In the genomic region with DNA sequence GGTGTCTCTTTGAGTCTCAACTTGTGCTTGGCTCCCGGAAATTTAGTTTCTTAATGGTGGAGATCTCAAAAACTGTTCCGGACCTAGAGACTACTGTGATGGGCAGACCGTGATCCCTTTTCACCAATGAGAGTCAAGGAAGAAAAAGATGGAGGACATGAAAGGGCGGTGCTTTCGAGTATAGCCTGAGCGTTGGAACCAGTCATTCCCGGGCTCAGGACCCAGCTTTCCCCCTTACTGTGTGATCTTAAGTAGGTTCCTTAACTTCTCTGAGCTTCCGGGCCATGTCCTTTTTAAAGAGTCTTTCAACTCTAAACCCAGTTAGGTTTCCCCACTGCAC, we compare ENCODE assay signal across 8 mouse cellular contexts. TPM values are rescaled to one million over a fixed set of nuclear protein-coding genes. Genes with fewer than 3 reads are reported as not detected.
DNase-seq lines count a peak whose midpoint lies in the region; ATAC-seq and TF ChIP-seq lines count a peak whose summit lies in the region.

No protein-coding gene starts in this region.

- TF ChIP-seq CTCF in thymus, adult 2 months (IDR thresholded peaks at IDR 0.05; ENCODE audit: borderline replicate concordance, control insufficient read depth, extremely low read depth, insufficient read depth, low read length, poor library complexity), result no peak

- no peak overlapping the region for H3K9ac ChIP-seq in limb, embryonic 11.5 days (ENCODE audit: low read length)
- peak overlapping the region; percentile 57 for H3K9ac ChIP-seq in midbrain, embryonic 14.5 days (replicated peaks; ENCODE audit: low read length)

- H3K27ac ChIP-seq in thymus, adult 2 months (ENCODE audit: control insufficient read depth, insufficient read depth, low read length), result no peak overlapping the region
- H3K27ac ChIP-seq in limb, embryonic 11.5 days (replicated peaks; ENCODE audit: low read depth, low read length), result no peak overlapping the region
- no peak overlapping the region for H3K27ac ChIP-seq in midbrain, embryonic 14.5 days (replicated peaks; ENCODE audit: low read depth, low read length)

- H3K27me3 ChIP-seq in thymus, adult 2 months (ENCODE audit: control insufficient read depth, insufficient read depth, low read length), result no peaks in the 10 kb centered on the region; the same call in 1 of the 2 replicates
- peaks cover 14% of the 10 kb centered on the region for H3K27me3 ChIP-seq in limb, embryonic 11.5 days (ENCODE audit: control insufficient read depth, insufficient read depth, low read length)
- H3K27me3 ChIP-seq in midbrain, embryonic 14.5 days (ENCODE audit: control insufficient read depth, insufficient read depth, low read length), result peaks cover 28% of the 10 kb centered on the region

- 16% methylated on average over 8 of the region's 8 CpGs for WGBS in thymus, adult 2 months
- WGBS in limb, embryonic 11.5 days, result under 1% methylated on average over 8 of the region's 8 CpGs
- 0% methylated on average over 8 of the region's 8 CpGs for WGBS in midbrain, embryonic 14.5 days

- H3K4me1 ChIP-seq in thymus, adult 2 months (replicated peaks; ENCODE audit: control insufficient read depth, insufficient read depth, low read length), result no peaks in the 10 kb centered on the region
- H3K4me1 ChIP-seq in limb, embryonic 11.5 days (ENCODE audit: control insufficient read depth, insufficient read depth, low read length), result peaks cover 3% of the 10 kb centered on the region; the same call in 1 of the 2 replicates
- H3K4me1 ChIP-seq in midbrain, embryonic 14.5 days (ENCODE audit: control insufficient read depth, insufficient read depth, low read length), result peaks cover 8% of the 10 kb centered on the region; the same call in 1 of the 2 replicates

- H3K9me3 ChIP-seq in limb, embryonic 11.5 days (ENCODE audit: control insufficient read depth, low read length), result no peaks in the 10 kb centered on the region
- no peaks in the 10 kb centered on the region for H3K9me3 ChIP-seq in midbrain, embryonic 14.5 days (ENCODE audit: control insufficient read depth, low read length)

- TF ChIP-seq POLR2A in thymus, adult 2 months (IDR thresholded peaks at IDR 0.05; ENCODE audit: control insufficient read depth, extremely low read depth, insufficient read depth, low read length, poor library complexity), result no peak

- peak; percentile 29; the same call in 1 of the 2 replicates for ATAC-seq in granulocyte monocyte progenitor cell, adult 5-6 weeks (replicated peaks; ENCODE audit: poor library complexity, severe bottlenecking)
- ATAC-seq in limb, embryonic 11.5 days (ENCODE audit: insufficient number of reproducible peaks, low FRiP score, low TSS enrichment, low read depth), result no peak
- ATAC-seq in midbrain, embryonic 14.5 days (ENCODE audit: low FRiP score, low TSS enrichment), result peak; percentile 37; the same call in 1 of the 2 replicates

- no peaks in the 10 kb centered on the region for H3K36me3 ChIP-seq in thymus, adult 2 months (ENCODE audit: control insufficient read depth, insufficient read depth, low read length)
- no peaks in the 10 kb centered on the region for H3K36me3 ChIP-seq in limb, embryonic 11.5 days (ENCODE audit: control insufficient read depth, insufficient read depth, low read length)
- no peaks in the 10 kb centered on the region for H3K36me3 ChIP-seq in midbrain, embryonic 14.5 days (ENCODE audit: control insufficient read depth, insufficient read depth, low read length)

- peak overlapping the region; percentile 100 for H3K4me2 ChIP-seq in limb, embryonic 11.5 days (ENCODE audit: low read depth, severe bottlenecking)
- H3K4me2 ChIP-seq in midbrain, embryonic 14.5 days (ENCODE audit: low read length), result peak overlapping the region; percentile 95

- peak; percentile 67 for DNase-seq in embryo, embryonic 10 days (ENCODE audit: low spot score)
- no peak for DNase-seq in embryo, embryonic 10.5 days (ENCODE audit: low spot score)
- no peak for DNase-seq in thymus, adult 2 months
- DNase-seq in thymus, postnatal 36 days, result no peak
- DNase-seq in limb, embryonic 11.5 days (ENCODE audit: low spot score), result no peak
- peak; percentile 65 for DNase-seq in midbrain, embryonic 14.5 days
- no peak for DNase-seq in ovary, postnatal 14 days (ENCODE audit: low spot score)

- H3K4me3 ChIP-seq in thymus, adult 2 months (ENCODE audit: control insufficient read depth, insufficient read depth, low read length), result peak overlapping the region; percentile 46
- peak overlapping the region; percentile 64 for H3K4me3 ChIP-seq in limb, embryonic 11.5 days (ENCODE audit: low read depth, low read length)
- H3K4me3 ChIP-seq in midbrain, embryonic 14.5 days (replicated peaks; ENCODE audit: low read depth, low read length), result peak overlapping the region; percentile 61

RNA-seq across cellular contexts. Expression of a gene that starts 0.8 kb away (rescaled TPM):
- 0.14 and 0.19 TPM in 2 replicates for polyA plus RNA-seq in thymus, adult 2 months (2012; rRNA removed)
- not detected in 2 replicates for total RNA-seq in granulocyte monocyte progenitor cell, adult 5-6 weeks (2014; fragmentation: Nextera tagmentation)
- not detected in 2 replicates for total RNA-seq in granulocyte monocyte progenitor cell, adult 5-6 weeks (2017)
- 0.08 and 0.10 TPM in 2 replicates for polyA plus RNA-seq in limb, embryonic 11.5 days (2014; fragmentation: Nextera tagmentation; extraction: Ambion mirVana)
- polyA plus RNA-seq in midbrain, embryonic 14.5 days (2014; fragmentation: Nextera tagmentation; extraction: Ambion mirVana), result 0.12 and 0.16 TPM in 2 replicates

RNA-seq across cellular contexts. Expression of a gene that starts 6.8 kb away (rescaled TPM):
- polyA plus RNA-seq in thymus, adult 2 months (2012; rRNA removed), result 4.1 and 5.0 TPM in 2 replicates
- 6.2 and 10.2 TPM in 2 replicates for total RNA-seq in granulocyte monocyte progenitor cell, adult 5-6 weeks (2014; fragmentation: Nextera tagmentation)
- 4.0 and 4.1 TPM in 2 replicates for total RNA-seq in granulocyte monocyte progenitor cell, adult 5-6 weeks (2017)
- polyA plus RNA-seq in limb, embryonic 11.5 days (2014; fragmentation: Nextera tagmentation; extraction: Ambion mirVana), result 134 and 137 TPM in 2 replicates
- 40.1 and 40.2 TPM in 2 replicates for polyA plus RNA-seq in midbrain, embryonic 14.5 days (2014; fragmentation: Nextera tagmentation; extraction: Ambion mirVana)

RNA-seq across cellular contexts. Expression of a gene that starts 39.5 kb away (rescaled TPM):
- 0.24 and 0.57 TPM in 2 replicates for polyA plus RNA-seq in thymus, adult 2 months (2012; rRNA removed)
- total RNA-seq in granulocyte monocyte progenitor cell, adult 5-6 weeks (2014; fragmentation: Nextera tagmentation), result not detected in 2 replicates
- not detected in 2 replicates for total RNA-seq in granulocyte monocyte progenitor cell, adult 5-6 weeks (2017)
- 0.15 TPM in 1 of 2 replicates, not detected in the other for polyA plus RNA-seq in limb, embryonic 11.5 days (2014; fragmentation: Nextera tagmentation; extraction: Ambion mirVana)
- polyA plus RNA-seq in midbrain, embryonic 14.5 days (2014; fragmentation: Nextera tagmentation; extraction: Ambion mirVana), result 0.86 and 1.3 TPM in 2 replicates

Comparison
In these comparisons a context has a peak if more than half of its experiments do, and no peak if none do; other contexts are left out.
1. DNase-seq: peak in embryo, embryonic 10 days (single experiment) and midbrain, embryonic 14.5 days (single experiment); none in embryo, embryonic 10.5 days (single experiment), thymus, adult 2 months (single experiment), thymus, postnatal 36 days (0 of 2), limb, embryonic 11.5 days (single experiment) and ovary, postnatal 14 days (single experiment).
2. Peak in every context shown above with its lines, with median percentiles within 50 percentile points of each other: H3K4me3 ChIP-seq.